Mouse (Mus musculus) limb, embryonic 13.5 days (tissue): ENCODE data around the gene Inca1. TPM values are rescaled to one million over a fixed set of nuclear protein-coding genes. Genes with fewer than 3 reads are reported as not detected.

Experiments
- ATAC-seq: fragments of 200-750 bp; cut with Nextera tagmentation; 2 replicates; pipeline ENCODE4 v1.8.0; 2017; ENCODE audit warnings: low read depth, moderate number of reproducible peaks, moderate TSS enrichment; ENCODE audit not compliant: low FRiP score
- H3K27ac ChIP-seq: fragments of 300-500 bp; sonication (generic); 2 replicates; pipeline ENCODE4 v1.5.1; 2015; ENCODE audit warnings: inconsistent platforms, mild to moderate bottlenecking, moderate library complexity
- H3K27me3 ChIP-seq: fragments of 300-500 bp; sonication (generic); 2 replicates; pipeline ENCODE4 v1.6.1; 2015; ENCODE audit warnings: mild to moderate bottlenecking, inconsistent platforms
- H3K36me3 ChIP-seq: fragments of 300-500 bp; sonication (generic); 2 replicates; pipeline ENCODE4 v1.6.1; 2015; ENCODE audit warnings: inconsistent platforms, mild to moderate bottlenecking, moderate library complexity
- H3K4me1 ChIP-seq: fragments of 300-500 bp; sonication (generic); 2 replicates; pipeline ENCODE4 v1.6.1; 2015; ENCODE audit warnings: inconsistent platforms
- H3K4me2 ChIP-seq: fragments of 300-500 bp; sonication (generic); replicated peaks from 2 replicates; pipeline ENCODE4 v1.6.1; 2015; ENCODE audit warnings: inconsistent platforms, mild to moderate bottlenecking, moderate library complexity
- H3K4me3 ChIP-seq: fragments of 300-500 bp; sonication (generic); 2 replicates; pipeline ENCODE4 v1.5.1; 2015; ENCODE audit warnings: moderate library complexity, mild to moderate bottlenecking, inconsistent platforms
- H3K9ac ChIP-seq: fragments of 300-500 bp; sonication (generic); 2 replicates; pipeline ENCODE4 v1.6.1; 2015; ENCODE audit warnings: mild to moderate bottlenecking, inconsistent platforms
- H3K9me3 ChIP-seq: fragments of 300-500 bp; sonication (generic); 2 replicates; pipeline ENCODE4 v1.6.1; 2016; ENCODE audit warnings: inconsistent platforms
- WGBS: fragments of 180-500 bp; shearing (Covaris S2); methylation state at CpG from one replicate; pipeline ENCODE4 v1.1.7; 2015; 5-methylcytosine and 5-hydroxymethylcytosine counted together
- polyA plus RNA-seq: library from polyadenylated mRNA; unstranded; fragments of >200 nt; fragmentation: Nextera tagmentation; extraction: Ambion mirVana; gene quantifications from 2 replicates; pipeline ENCODE4 v1.2.1, GENCODE M21; 2015

Inca1 gene
- polyA plus RNA-seq, 1 experiment from 2014 or later, result 1.8 TPM

- Histone ChIP-seq H3K9ac (no peak overlapping the region), H3K4me1 (peaks cover 5% of the 10 kb centered on the region; the same call in 1 of the 2 replicates), H3K27me3 (no peaks in the 10 kb centered on the region), H3K27ac (no peak overlapping the region), H3K4me2 (no peak overlapping the region), H3K36me3 (peaks cover 84% of the 10 kb centered on the region), H3K4me3 (no peak overlapping the region), H3K9me3 (no peaks in the 10 kb centered on the region)
- no peak for ATAC-seq
- WGBS, result 94% methylated on average over 8 of the region's 8 CpGs
These were observed 20.6 kb downstream of the Inca1 start for GRCm38 (mm10) chr11:70679361-70679760.

- no peaks in the 10 kb centered on the region for H3K9me3 ChIP-seq
- ATAC-seq, result no peak
- peaks cover 5% of the 10 kb centered on the region; the same call in 1 of the 2 replicates for H3K4me1 ChIP-seq
- 67% methylated on average over 2 of the region's 2 CpGs for WGBS
- H3K4me2 ChIP-seq, result no peak overlapping the region
- H3K27ac ChIP-seq, result no peak overlapping the region
- H3K4me3 ChIP-seq, result no peak overlapping the region
- H3K9ac ChIP-seq, result no peak overlapping the region
- H3K36me3 ChIP-seq, result peaks cover 84% of the 10 kb centered on the region
- no peaks in the 10 kb centered on the region for H3K27me3 ChIP-seq
These were observed 21.4 kb downstream of the Inca1 start for GRCm38 (mm10) chr11:70678576-70678975.

- Histone ChIP-seq H3K27ac (no peak overlapping the region), H3K9me3 (no peaks in the 10 kb centered on the region), H3K27me3 (no peaks in the 10 kb centered on the region), H3K4me3 (no peak overlapping the region), H3K9ac (no peak overlapping the region), H3K4me2 (no peak overlapping the region), H3K36me3 (peaks cover 80% of the 10 kb centered on the region), H3K4me1 (peaks cover 5% of the 10 kb centered on the region; the same call in 1 of the 2 replicates)
- WGBS, result 82% methylated on average over 9 of the region's 9 CpGs
- no peak for ATAC-seq
These were observed 21.9 kb downstream of the Inca1 start for GRCm38 (mm10) chr11:70678092-70678491.

- WGBS, result 78% methylated on average over 11 of the region's 11 CpGs
- no peak overlapping the region for H3K9ac ChIP-seq
- H3K27me3 ChIP-seq, result no peaks in the 10 kb centered on the region
- H3K4me1 ChIP-seq, result peaks cover 14% of the 10 kb centered on the region
- no peak overlapping the region for H3K4me3 ChIP-seq
- no peak for ATAC-seq
- no peak overlapping the region for H3K27ac ChIP-seq
- no peak overlapping the region for H3K4me2 ChIP-seq
- H3K9me3 ChIP-seq, result no peaks in the 10 kb centered on the region
- H3K36me3 ChIP-seq, result peaks cover 73% of the 10 kb centered on the region
These were observed 25.5 kb downstream of the Inca1 start for GRCm38 (mm10) chr11:70674501-70674900.

GRCm38 (mm10) chr11:70674014-70674413 lies 25.9 kb downstream of the Inca1 start:
- peaks cover 14% of the 10 kb centered on the region for H3K4me1 ChIP-seq
- H3K27me3 ChIP-seq, result no peaks in the 10 kb centered on the region
- WGBS, result 78% methylated on average over 6 of the region's 6 CpGs
- H3K9me3 ChIP-seq, result no peaks in the 10 kb centered on the region
- H3K27ac ChIP-seq, result no peak overlapping the region
- no peak overlapping the region for H3K4me3 ChIP-seq
- no peak overlapping the region for H3K9ac ChIP-seq
- peaks cover 68% of the 10 kb centered on the region for H3K36me3 ChIP-seq
- ATAC-seq, result no peak
- H3K4me2 ChIP-seq, result no peak overlapping the region

GRCm38 (mm10) chr11:70671333-70672047 lies 28.5 kb downstream of the Inca1 start:
- no peaks in the 10 kb centered on the region for H3K27me3 ChIP-seq
- no peak overlapping the region for H3K27ac ChIP-seq
- no peak overlapping the region; the same call in 1 of the 2 replicates for H3K4me2 ChIP-seq

GRCm38 (mm10) chr11:70670483-70670882 lies 29.5 kb downstream of the Inca1 start:
- H3K4me1 ChIP-seq, result peaks cover 28% of the 10 kb centered on the region
- H3K9ac ChIP-seq, result peak overlapping the region; percentile 84
- H3K27ac ChIP-seq, result peak overlapping the region; percentile 98
- ATAC-seq, result no peak
- peaks cover 58% of the 10 kb centered on the region for H3K36me3 ChIP-seq
- WGBS, result 53% methylated on average over 14 of the region's 14 CpGs
- no peaks in the 10 kb centered on the region for H3K27me3 ChIP-seq
- peak overlapping the region; percentile 86 for H3K4me2 ChIP-seq
- no peaks in the 10 kb centered on the region for H3K9me3 ChIP-seq
- H3K4me3 ChIP-seq, result peak overlapping the region; percentile 70

More at GRCm38 (mm10) chr11:70671333-70672047, 28.5 kb downstream of the Inca1 start:
- Histone ChIP-seq H3K4me3 (0 out of 2 replicates have a peak overlapping the region, but pooled peaks have one; percentile 70), H3K36me3 (peaks cover 61% of the 10 kb centered on the region), H3K9ac (peak overlapping the region; percentile 84), H3K4me1 (peaks cover 28% of the 10 kb centered on the region), H3K9me3 (no peaks in the 10 kb centered on the region)
- 86% methylated on average over 16 of the region's 16 CpGs for WGBS
- no peak for ATAC-seq

GRCm38 (mm10) chr11:70669582-70670345 lies 30.2 kb downstream of the Inca1 start:
- Histone ChIP-seq H3K27me3 (no peaks in the 10 kb centered on the region), H3K9ac (peak overlapping the region; percentile 84), H3K4me3 (peak overlapping the region; percentile 70), H3K27ac (peak overlapping the region; percentile 98), H3K4me1 (peaks cover 28% of the 10 kb centered on the region), H3K36me3 (peaks cover 59% of the 10 kb centered on the region), H3K4me2 (peak overlapping the region; percentile 86), H3K9me3 (no peaks in the 10 kb centered on the region)
- WGBS, result 1% methylated on average over 31 of the region's 31 CpGs
- ATAC-seq, result peak; percentile 32

- peak within 1 kb of the TSS; percentile 98 for H3K27ac ChIP-seq
- peak; percentile 96 for ATAC-seq
- peaks cover 59% of the 10 kb centered on the region for H3K36me3 ChIP-seq
- H3K4me3 ChIP-seq, result peak within 1 kb of the TSS; percentile 70
- peak within 1 kb of the TSS; percentile 86 for H3K4me2 ChIP-seq
- H3K4me1 ChIP-seq, result peaks cover 28% of the 10 kb centered on the region
- H3K27me3 ChIP-seq, result no peaks in the 10 kb centered on the region
- H3K9ac ChIP-seq, result peak within 1 kb of the TSS; percentile 84
- no peaks in the 10 kb centered on the region for H3K9me3 ChIP-seq
- under 1% methylated on average over 44 of the region's 44 CpGs for WGBS
These were observed 31.0 kb downstream of the Inca1 start, which contains the start of gene Spag7 for GRCm38 (mm10) chr11:70668771-70669505. Gene Spag7 (minus strand): TSS chr11:70669416.

- Histone ChIP-seq H3K9me3 (no peaks in the 10 kb centered on the region), H3K27me3 (no peaks in the 10 kb centered on the region), H3K4me1 (peaks cover 28% of the 10 kb centered on the region), H3K4me3 (peak overlapping the region; percentile 70), H3K9ac (peak overlapping the region; percentile 69), H3K27ac (peak overlapping the region; percentile 91), H3K4me2 (peak overlapping the region; percentile 86), H3K36me3 (peaks cover 60% of the 10 kb centered on the region)
- peak; percentile 52; the same call in 1 of the 2 replicates for ATAC-seq
- WGBS, result under 1% methylated on average over 15 of the region's 15 CpGs
These were observed 31.6 kb downstream of the Inca1 start for GRCm38 (mm10) chr11:70668335-70668770.

GRCm38 (mm10) chr11:70667271-70668150 lies 32.4 kb downstream of the Inca1 start:
- Histone ChIP-seq H3K9me3 (no peaks in the 10 kb centered on the region), H3K9ac (peak overlapping the region; percentile 69), H3K4me1 (peaks cover 28% of the 10 kb centered on the region), H3K36me3 (peaks cover 64% of the 10 kb centered on the region), H3K27me3 (no peaks in the 10 kb centered on the region), H3K4me2 (peak overlapping the region; percentile 86), H3K27ac (peak overlapping the region; percentile 91), H3K4me3 (peak overlapping the region; percentile 70)
- no peak for ATAC-seq
- WGBS, result 43% methylated on average over 14 of the region's 14 CpGs
